Mouse (Mus musculus) myocyte (in vitro differentiated cells): Measurements from ENCODE around the gene Vsig10l. TPM values are rescaled to one million over a fixed set of nuclear protein-coding genes. Genes with fewer than 3 reads are reported as not detected.
A peak's percentile ranks its signal among the peaks of the same experiment; 100 is the strongest.

Experiments used
- H3K27me3 ChIP-seq: one replicate; pipeline ENCODE4 v1.6.1; 2011; ENCODE audit not compliant: control insufficient read depth, insufficient read depth, insufficient read length
- H3K36me3 ChIP-seq: one replicate; pipeline ENCODE4 v1.6.1; 2011; ENCODE audit not compliant: control insufficient read depth, insufficient read depth
- H3K4me2 ChIP-seq: one replicate; pipeline ENCODE4 v1.6.1; 2011; ENCODE audit warnings: low read depth, control low read depth
- H3K4me3 ChIP-seq: one replicate; pipeline ENCODE4 v1.5.1; 2011; ENCODE audit warnings: mild to moderate bottlenecking, control low read depth, moderate library complexity
- H3K79me2 ChIP-seq: one replicate; pipeline ENCODE4 v1.6.1; 2011; ENCODE audit not compliant: control insufficient read depth, insufficient read depth
- H3ac ChIP-seq: one replicate; pipeline ENCODE4 v1.6.1; 2011; ENCODE audit not compliant: control insufficient read depth, insufficient read length
- CEBPB ChIP-seq: IDR thresholded peaks from 2 replicates; pipeline ENCODE4 v1.6.1; 2011; ENCODE audit warnings: mild to moderate bottlenecking, moderate library complexity; ENCODE audit not compliant: poor library complexity, insufficient read depth, severe bottlenecking
- E2F4 ChIP-seq: IDR thresholded peaks from one replicate; pipeline ENCODE4 v1.6.1; 2011; ENCODE audit warnings: mild to moderate bottlenecking, control low read depth, moderate library complexity; ENCODE audit not compliant: insufficient read depth
- MAX ChIP-seq: IDR thresholded peaks from one replicate; pipeline ENCODE4 v1.6.1; 2011; ENCODE audit warnings: low read depth, mild to moderate bottlenecking, control low read depth
- MYOD1 ChIP-seq, 3 experiments: IDR thresholded peaks; one replicate each; pipeline ENCODE4 v1.6.1; 2011; ENCODE audit warnings: control low read depth in 2 of 3, low read depth in 2 of 3, mild to moderate bottlenecking in 2 of 3, moderate library complexity in 1 of 3; ENCODE audit not compliant: insufficient read length in 2 of 3, control insufficient read depth in 1 of 3
- MYOG ChIP-seq, 3 experiments: IDR thresholded peaks; one replicate each; pipeline ENCODE4 v1.6.1; 2011; ENCODE audit warnings: control low read depth in 2 of 3, low read depth in 2 of 3, mild to moderate bottlenecking in 2 of 3; ENCODE audit not compliant: insufficient read length in 2 of 3, control insufficient read depth in 1 of 3, insufficient read depth in 1 of 3
- POLR2A ChIP-seq: IDR thresholded peaks from one replicate; pipeline ENCODE4 v1.6.1; 2011; ENCODE audit warnings: low read depth, mild to moderate bottlenecking, control low read depth, moderate library complexity; ENCODE audit not compliant: insufficient read length
- POLR2AphosphoS2 ChIP-seq: IDR thresholded peaks from one replicate; pipeline ENCODE4 v1.6.1; 2011; ENCODE audit warnings: low read depth, control low read depth; ENCODE audit not compliant: insufficient read length
- REST ChIP-seq: IDR thresholded peaks from one replicate; pipeline ENCODE4 v1.6.1; 2011; ENCODE audit warnings: mild to moderate bottlenecking, control low read depth, moderate library complexity; ENCODE audit not compliant: insufficient read depth, insufficient read length
- SRF ChIP-seq: IDR thresholded peaks from one replicate; pipeline ENCODE4 v1.6.1; 2011; ENCODE audit warnings: low read depth; ENCODE audit not compliant: control insufficient read depth, insufficient read length
- TCF12 ChIP-seq: IDR thresholded peaks from one replicate; pipeline ENCODE4 v1.6.1; 2011; ENCODE audit warnings: mild to moderate bottlenecking, control low read depth; ENCODE audit not compliant: poor library complexity, insufficient read depth, severe bottlenecking
- TCF3 ChIP-seq: IDR thresholded peaks from one replicate; pipeline ENCODE4 v1.6.1; 2011; ENCODE audit warnings: low read depth, control low read depth; ENCODE audit not compliant: insufficient read length
- USF1 ChIP-seq: IDR thresholded peaks from one replicate; pipeline ENCODE4 v1.6.1; 2011; ENCODE audit warnings: low read depth, mild to moderate bottlenecking, control low read depth, moderate library complexity
- polyA plus RNA-seq: library from polyadenylated mRNA; unstranded; fragments of >200 nt; fragmentation: generic; extraction: Trizol; gene quantifications from one replicate; pipeline ENCODE4 v1.2.1, GENCODE M21; 2012; ENCODE audit warnings: missing spikeins

Vsig10l gene
- polyA plus RNA-seq, 1 experiment = 0.73 TPM

GRCm38 (mm10) chr7:43512519-43512918 lies 49.6 kb downstream of the Vsig10l start:
- TF ChIP-seq SRF (no peak), POLR2AphosphoS2 (no peak), MYOD1 (IDR thresholded peaks at IDR 0.05; ENCODE audit: control insufficient read depth in 1 of 3, insufficient read length in 2 of 3, low read depth in 2 of 3) (peak; percentile 19 to 73 (median 67))
- Histone ChIP-seq H3K36me3 (no peaks in the 10 kb centered on the region), H3K27me3 (peaks cover 6% of the 10 kb centered on the region), H3K4me3 (no peak overlapping the region), H3K79me2 (no peaks in the 10 kb centered on the region), H3K4me2 (no peak overlapping the region), H3ac (no peak overlapping the region)

GRCm38 (mm10) chr7:43515076-43515475 lies 52.1 kb downstream of the Vsig10l start:
- H3ac ChIP-seq = no peak overlapping the region
- no peak overlapping the region for H3K4me3 ChIP-seq
- no peaks in the 10 kb centered on the region for H3K27me3 ChIP-seq
- TF ChIP-seq TCF12 = no peak
- TF ChIP-seq CEBPB = no peak
- no peak for TF ChIP-seq POLR2AphosphoS2
- TF ChIP-seq USF1 = no peak
- no peak for TF ChIP-seq MYOG (IDR thresholded peaks at IDR 0.05; ENCODE audit: control insufficient read depth in 1 of 3, insufficient read depth in 1 of 3, insufficient read length in 2 of 3, low read depth in 2 of 3)
- no peak for TF ChIP-seq REST
- TF ChIP-seq TCF3 = no peak
- no peak for TF ChIP-seq MYOD1 (IDR thresholded peaks at IDR 0.05; ENCODE audit: control insufficient read depth in 1 of 3, insufficient read length in 2 of 3, low read depth in 2 of 3)
- no peak for TF ChIP-seq E2F4
- no peak for TF ChIP-seq POLR2A
- no peak for TF ChIP-seq MAX
- H3K79me2 ChIP-seq = no peaks in the 10 kb centered on the region
- no peaks in the 10 kb centered on the region for H3K36me3 ChIP-seq
- H3K4me2 ChIP-seq = no peak overlapping the region

- Histone ChIP-seq H3K27me3 (no peaks in the 10 kb centered on the region), H3ac (no peak overlapping the region), H3K36me3 (no peaks in the 10 kb centered on the region), H3K4me3 (no peak overlapping the region), H3K79me2 (no peaks in the 10 kb centered on the region), H3K4me2 (no peak overlapping the region)
- no peak for TF ChIP-seq REST
- TF ChIP-seq POLR2AphosphoS2 = no peak
Measured at GRCm38 (mm10) chr7:43518341-43518740, 55.4 kb downstream of the Vsig10l start.

Other genes with a start within 250 kb of the Vsig10l start
- 2.7 TPM for gene Zfp715, start 149.9 kb upstream of the Vsig10l start, polyA plus RNA-seq
- gene Siglecf, start 111.8 kb upstream of the Vsig10l start, polyA plus RNA-seq = not detected
- gene Siglecg, start 54.9 kb upstream of the Vsig10l start, polyA plus RNA-seq = 1.0 TPM
- gene Lim2, start 35.5 kb upstream of the Vsig10l start, polyA plus RNA-seq = not detected
- gene Nkg7, start 26.1 kb upstream of the Vsig10l start, polyA plus RNA-seq = not detected
- not detected for gene Cldnd2, start 22.4 kb upstream of the Vsig10l start, polyA plus RNA-seq
- 244 TPM for gene Etfb, start 19.1 kb upstream of the Vsig10l start, polyA plus RNA-seq
- gene Gm45233, start 19.0 kb upstream of the Vsig10l start, polyA plus RNA-seq = 0.12 TPM
- gene Iglon5, start 26.9 kb downstream of the Vsig10l start, polyA plus RNA-seq = 4.9 TPM
- gene 4931406B18Rik, start 42.8 kb downstream of the Vsig10l start, polyA plus RNA-seq = not detected
- 0.02 TPM for gene Cd33, start 81.3 kb downstream of the Vsig10l start, polyA plus RNA-seq
- gene Zfp658, start 99.1 kb downstream of the Vsig10l start, polyA plus RNA-seq = 0.72 TPM
- gene Zfp719, start 116.5 kb downstream of the Vsig10l start, polyA plus RNA-seq = 2.8 TPM
- not detected for gene Zfp819, start 144.0 kb downstream of the Vsig10l start, polyA plus RNA-seq
- not detected for gene Ceacam18, start 171.6 kb downstream of the Vsig10l start, polyA plus RNA-seq
- not detected for gene Siglece, start 197.0 kb downstream of the Vsig10l start, polyA plus RNA-seq
- 9.9 TPM for gene Ctu1, start 208.9 kb downstream of the Vsig10l start, polyA plus RNA-seq
- not detected for gene Klk14, start 227.3 kb downstream of the Vsig10l start, polyA plus RNA-seq
- gene Klk13, start 249.4 kb downstream of the Vsig10l start, polyA plus RNA-seq = not detected